Mouse (Mus musculus) layer of hippocampus, postnatal 36 days (tissue): ENCODE results near the gene Adamts20. TPM values are rescaled to one million over a fixed set of nuclear protein-coding genes. Genes with fewer than 3 reads are reported as not detected.
A peak's percentile ranks its signal among the peaks of the same experiment; 100 is the strongest.

Experiments used
- DNase-seq, 2 experiments: peaks; one replicate each; pipeline ENCODE4 v3.0.0; 2022
- total RNA-seq, 2 experiments: library from RNA; stranded (reverse); gene quantifications; 2 replicates each; pipeline ENCODE4 v1.2.3; 2021

Gene Adamts20
- total RNA-seq, 2 experiments from 2014 or later, result 12.0 to 16.3 TPM

GRCm38 (mm10) chr15:94339011-94339410 is 126.2 kb downstream of the Adamts20 start:
- DNase-seq, result no peak

DNA sequence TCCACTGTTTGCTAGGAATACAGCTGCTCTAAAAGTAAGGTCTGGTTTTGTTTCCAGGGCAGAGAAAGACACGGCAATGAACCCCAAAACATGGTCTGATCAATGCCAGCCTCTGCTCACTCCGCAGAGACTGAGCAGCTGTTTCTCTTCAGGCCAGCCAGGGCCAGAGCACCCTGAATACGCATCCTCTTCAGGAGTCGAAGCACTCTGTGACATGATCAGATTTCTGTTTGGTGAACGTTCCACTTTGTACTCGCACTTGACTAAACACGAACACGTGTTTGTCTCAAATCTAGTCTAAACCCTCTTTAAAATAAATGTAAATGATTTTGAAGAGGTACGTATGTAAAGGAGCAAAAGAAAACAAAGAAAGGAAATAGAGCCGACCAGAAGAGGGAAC is 130.6 kb downstream of the Adamts20 start:
- no peak for DNase-seq

DNA sequence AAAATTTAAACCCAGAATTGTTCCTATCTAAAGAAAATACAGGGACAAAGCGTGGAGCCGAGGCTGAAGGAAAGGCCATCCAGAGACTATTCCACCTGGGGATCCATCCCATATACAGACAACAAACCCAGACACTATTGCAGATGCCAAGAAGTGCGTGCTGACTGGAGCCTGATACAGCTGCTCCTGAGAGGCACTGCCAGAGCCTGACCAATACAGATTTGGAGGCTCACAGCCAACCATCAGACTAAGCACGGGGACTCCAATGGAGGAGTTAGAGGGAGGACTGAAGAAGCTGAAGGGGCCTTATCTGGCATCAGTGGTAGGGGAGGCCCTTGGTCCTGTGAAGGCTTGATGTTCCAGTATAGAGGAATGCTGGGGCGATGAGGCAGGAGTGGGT is 138.6 kb downstream of the Adamts20 start:
- DNase-seq, result no peak

DNA sequence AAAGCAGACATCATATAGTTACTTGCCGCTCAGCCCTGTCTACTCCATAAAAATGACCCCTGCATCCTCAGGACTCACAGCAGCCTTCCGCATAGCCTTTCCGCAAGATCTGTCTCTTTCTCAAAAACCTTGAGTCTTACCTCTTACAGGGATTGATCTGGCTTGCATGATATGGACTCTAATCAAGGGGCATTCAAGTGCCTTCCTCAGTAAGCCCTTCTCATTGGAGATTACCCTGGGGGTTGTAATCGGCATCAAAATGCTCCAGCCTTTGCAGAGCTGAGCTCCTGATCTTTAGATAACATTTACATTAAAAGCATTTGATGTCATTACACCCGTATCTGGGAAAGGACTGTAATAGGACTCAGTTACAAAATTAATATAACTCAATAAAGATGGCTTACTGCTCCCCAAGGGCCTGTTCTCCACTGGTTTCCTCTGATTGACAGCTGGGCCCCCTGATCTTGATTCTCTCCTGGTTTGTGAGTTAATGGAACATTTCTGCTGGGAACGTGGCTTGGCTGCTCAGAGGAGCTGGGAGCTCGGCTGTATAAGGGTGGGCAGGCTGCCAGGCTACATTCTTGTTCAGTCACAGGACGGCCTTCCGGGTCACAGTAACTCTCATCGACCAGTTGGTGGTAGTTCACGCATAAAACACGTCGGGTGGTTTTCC is 139.6 kb downstream of the Adamts20 start:
- no peak for DNase-seq

- DNase-seq, result no peak
These were observed 149.0 kb downstream of the Adamts20 start for GRCm38 (mm10) chr15:94316171-94316570.

GRCm38 (mm10) chr15:94309689-94310088 is 155.5 kb downstream of the Adamts20 start:
- no peak for DNase-seq

GRCm38 (mm10) chr15:94307888-94308287 is 157.3 kb downstream of the Adamts20 start:
- DNase-seq, result no peak

DNA sequence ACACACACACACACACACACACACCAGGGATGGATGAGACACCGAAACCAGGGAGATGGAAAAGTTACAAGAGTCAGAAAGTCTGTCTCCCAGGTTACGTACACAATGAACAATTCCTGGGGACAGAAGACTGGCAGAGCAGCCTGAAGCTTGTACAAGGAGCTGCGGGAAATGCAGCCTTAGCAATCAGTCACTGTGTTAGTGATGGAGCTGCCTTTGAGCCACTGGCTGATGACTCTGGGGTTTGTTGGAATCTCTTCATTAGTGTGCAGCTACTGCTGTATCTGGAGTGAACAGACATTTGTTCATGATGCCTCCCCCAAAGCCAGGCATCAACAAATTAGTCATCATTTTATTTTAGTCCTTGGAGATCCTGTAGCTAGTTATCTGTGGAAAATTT is 162.1 kb downstream of the Adamts20 start:
- DNase-seq, result peak; percentile 13 to 34

- DNase-seq, result no peak
These were observed 171.1 kb downstream of the Adamts20 start for GRCm38 (mm10) chr15:94294084-94294483.

GRCm38 (mm10) chr15:94288015-94288414 is 177.2 kb downstream of the Adamts20 start:
- DNase-seq, result no peak

DNA sequence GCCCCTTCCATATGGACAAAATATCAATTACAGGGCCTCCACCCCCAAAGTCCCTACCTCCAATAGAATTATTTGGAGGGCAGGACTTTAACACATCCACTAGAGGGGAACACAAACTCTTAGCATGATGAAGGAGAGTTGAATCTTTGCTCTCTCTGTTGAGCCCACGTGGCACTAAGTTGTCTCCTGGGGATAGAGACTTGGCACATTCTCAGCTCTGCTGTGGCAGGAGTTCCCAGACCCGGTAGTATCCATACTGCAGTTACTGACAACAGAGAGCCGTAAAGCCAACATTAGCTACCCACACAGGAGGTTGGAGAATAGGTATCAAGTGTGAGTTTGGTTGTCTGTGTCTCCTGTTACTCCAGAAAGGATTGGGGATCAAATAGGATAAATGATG is 177.7 kb downstream of the Adamts20 start:
- no peak for DNase-seq

DNA sequence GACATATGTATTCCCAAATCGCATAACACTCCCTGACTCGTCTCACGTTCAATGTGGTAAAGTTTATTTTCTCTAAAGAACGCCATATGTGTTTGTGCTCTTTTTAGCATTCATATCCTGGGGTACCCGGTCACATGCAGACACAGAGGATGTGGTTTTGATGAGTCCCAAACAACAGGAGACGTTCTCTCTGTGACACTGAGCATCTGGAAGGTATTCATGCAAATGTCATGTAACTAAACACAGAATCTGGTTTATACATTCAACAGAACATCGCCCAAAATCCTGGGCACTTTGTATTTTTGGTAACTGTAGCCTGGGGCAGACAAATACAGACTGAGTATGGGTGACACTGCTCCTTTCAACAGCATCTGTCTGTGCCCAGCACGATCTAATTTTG is 188.8 kb downstream of the Adamts20 start:
- DNase-seq, result no peak

DNA sequence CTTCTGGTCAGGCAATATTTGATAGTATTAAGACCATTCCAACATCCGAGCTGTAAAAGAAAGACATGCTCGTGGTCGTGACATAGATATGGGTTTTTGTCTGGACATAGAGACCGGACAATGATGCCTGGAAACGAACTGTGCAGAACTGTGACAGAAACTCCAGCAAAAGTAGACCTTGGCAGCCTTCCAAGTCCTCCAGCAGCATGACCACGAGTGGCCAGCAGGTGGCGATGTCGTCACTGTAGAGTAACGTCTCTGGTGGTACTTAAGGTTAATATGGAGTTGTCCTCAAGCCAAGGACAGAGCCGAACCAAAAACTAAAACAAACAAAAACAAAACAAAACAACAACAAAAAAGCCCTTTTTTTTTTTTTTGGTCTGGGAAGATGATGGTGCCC is 199.6 kb downstream of the Adamts20 start:
- peak; percentile 76 to 80 for DNase-seq

DNA sequence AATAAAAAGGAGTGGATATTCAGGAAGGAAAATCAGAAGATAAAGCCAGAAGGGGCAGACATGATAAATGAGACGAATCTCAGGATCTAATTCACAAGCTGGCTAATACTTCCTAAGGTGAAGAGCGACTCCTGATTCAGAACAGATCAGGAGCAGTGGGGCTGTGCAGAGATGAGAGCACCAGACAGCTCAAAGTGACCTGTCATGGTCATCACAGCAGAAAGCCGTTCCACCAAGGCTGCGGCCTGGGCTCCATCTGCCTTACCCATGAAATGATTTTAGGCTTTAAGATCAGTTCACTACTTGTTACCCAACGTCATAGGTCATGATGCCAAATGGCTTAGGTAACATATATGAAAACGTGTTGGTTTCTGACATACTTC is 200.7 kb downstream of the Adamts20 start:
- DNase-seq, result no peak

DNA sequence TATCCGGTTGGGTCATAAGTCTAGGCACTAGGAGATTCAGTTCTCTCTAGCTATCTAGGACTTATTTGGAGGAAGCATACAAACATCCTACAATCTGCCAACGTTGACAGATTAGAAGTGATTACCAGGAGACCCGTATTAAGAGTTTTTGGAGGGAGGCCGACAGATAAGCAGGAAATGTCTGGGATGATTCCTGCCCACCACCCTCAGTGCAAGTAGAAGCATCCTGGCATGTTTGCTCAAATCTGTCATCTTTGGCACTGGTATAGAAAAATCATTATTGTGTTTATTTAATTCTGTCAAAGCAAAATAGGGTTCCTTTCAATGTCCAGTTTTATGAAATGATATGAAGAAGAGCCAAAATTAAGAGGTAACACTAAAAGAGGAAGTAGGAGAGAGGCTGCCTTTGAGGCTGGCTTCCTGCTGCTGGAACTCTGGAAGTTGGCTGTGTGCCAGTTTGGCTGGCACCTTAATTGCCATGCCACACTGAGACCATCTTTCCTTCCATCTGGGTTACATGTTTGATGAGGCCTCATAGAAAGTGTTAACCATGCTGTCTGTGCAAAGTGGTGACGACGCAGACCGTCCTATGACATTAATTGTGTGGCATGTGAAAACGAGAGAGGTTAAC is 201.2 kb downstream of the Adamts20 start:
- DNase-seq, result peak in 1 of 2 experiments; percentile 29

- DNase-seq, result no peak
These were observed 202.0 kb downstream of the Adamts20 start for GRCm38 (mm10) chr15:94263241-94263640.

GRCm38 (mm10) chr15:94259497-94259896 is 205.7 kb downstream of the Adamts20 start:
- no peak for DNase-seq

GRCm38 (mm10) chr15:94255538-94255937 is 209.7 kb downstream of the Adamts20 start:
- DNase-seq, result no peak

DNA sequence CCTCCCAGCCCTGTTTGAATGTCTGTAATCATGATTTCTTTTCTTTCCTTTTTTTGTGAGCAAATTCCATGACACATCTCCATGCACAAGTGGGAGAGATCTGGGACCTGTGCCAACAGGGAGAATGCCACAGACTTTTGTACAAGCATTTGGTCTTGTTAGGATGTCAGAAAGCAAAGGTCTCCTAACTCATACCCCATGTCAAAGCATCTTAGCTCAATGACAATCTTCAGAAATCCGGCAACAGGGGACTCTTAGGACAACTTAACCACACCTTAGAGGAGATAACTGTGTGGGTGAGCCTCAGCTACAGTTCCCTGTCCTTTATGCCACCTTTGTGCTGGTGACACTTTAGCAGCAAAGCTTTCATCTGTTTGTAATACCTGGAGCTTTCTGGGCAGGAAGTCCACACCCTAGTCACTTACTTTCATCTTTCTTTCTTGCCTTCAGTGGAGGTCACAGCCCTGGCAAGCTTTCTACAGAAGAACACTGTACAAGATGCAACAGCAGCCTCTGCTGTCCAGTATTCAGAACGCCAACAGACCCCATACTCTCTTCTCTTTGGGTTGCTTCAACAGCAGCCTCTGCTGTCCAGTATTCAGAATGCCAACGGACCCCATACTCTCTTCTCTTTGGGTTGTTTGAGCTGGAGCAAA is 210.2 kb downstream of the Adamts20 start:
- DNase-seq, result peak in 1 of 2 experiments; percentile 18

- DNase-seq, result peak; percentile 56 to 62
These were observed 210.9 kb downstream of the Adamts20 start for GRCm38 (mm10) chr15:94254091-94254860.

- DNase-seq, result no peak
These were observed 212.1 kb downstream of the Adamts20 start for GRCm38 (mm10) chr15:94252962-94253712.

DNA sequence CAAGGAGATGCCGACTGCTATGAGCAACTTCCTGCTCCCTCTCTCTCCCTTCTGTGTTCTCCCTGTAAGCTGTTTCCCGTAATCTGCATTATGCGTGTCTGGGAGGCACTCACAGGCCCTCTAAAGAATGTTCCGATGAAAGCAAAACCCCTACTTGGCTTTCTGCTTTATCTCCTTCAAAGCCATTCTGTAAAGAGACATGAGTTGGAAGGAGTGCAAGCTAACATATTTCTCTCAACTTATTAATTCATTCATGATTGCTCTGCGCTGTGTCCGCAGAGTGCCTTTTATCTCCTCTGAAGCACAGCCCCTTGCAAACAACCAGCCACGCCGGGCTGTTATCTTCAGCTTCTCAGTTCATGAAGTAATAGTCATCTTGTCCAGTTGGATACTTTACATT is 215.5 kb downstream of the Adamts20 start:
- DNase-seq, result no peak
